8 mouse cellular contexts compared by ENCODE assay signal in the genomic region with DNA sequence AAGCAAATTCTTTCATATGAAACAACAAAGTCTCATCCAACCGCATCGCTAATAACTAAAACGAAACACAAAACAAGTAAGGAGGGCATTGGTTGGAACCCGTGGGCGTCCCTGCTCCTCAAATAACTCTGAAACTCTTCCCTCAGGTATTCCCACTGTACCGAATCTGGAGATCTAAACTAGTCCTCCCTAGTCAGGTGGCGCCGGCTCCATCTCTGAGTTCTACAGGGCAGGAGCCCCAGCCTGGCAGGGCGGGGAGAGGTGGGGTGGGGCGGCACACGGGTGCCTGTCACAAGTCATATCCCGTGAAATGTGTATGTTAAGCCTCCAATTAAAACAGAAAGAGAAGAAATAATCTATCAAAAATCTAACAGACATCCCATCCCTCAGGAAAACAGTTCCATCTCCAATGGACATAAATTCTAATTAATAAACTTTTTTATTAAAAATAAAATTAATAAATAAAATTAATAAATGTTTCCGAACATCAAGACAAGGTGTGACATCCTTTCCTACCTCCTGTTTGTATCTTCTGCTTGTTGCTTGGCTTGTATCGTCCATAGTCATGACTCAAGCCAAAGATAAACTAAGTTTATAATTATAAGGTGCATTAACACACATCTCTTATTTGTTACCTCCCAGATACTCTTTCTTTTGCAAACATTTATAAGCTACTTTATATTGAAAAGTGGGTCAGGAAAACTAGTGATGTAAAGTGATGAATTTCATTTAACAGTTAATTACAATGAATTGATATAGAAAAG. TPM values are rescaled to one million over a fixed set of nuclear protein-coding genes. Genes with fewer than 3 reads are reported as not detected.
DNase-seq lines count a peak whose midpoint lies in the region; ATAC-seq lines count a peak whose summit lies in the region.

No protein-coding gene starts in this region.

- H3K9me3 ChIP-seq in heart, embryonic 15.5 days (replicated peaks): no peaks in the 10 kb centered on the region

- peak overlapping the region; percentile 68 for H3K4me2 ChIP-seq in heart, embryonic 15.5 days

- peak; percentile 85 for DNase-seq in CD4-positive, CD25-positive, alpha-beta regulatory T cell, adult 2 months (ENCODE audit: low read depth, low spot score)
- peak; percentile 19 for DNase-seq in ES-CJ7 (ENCODE audit: low read depth, low spot score)
- peak; percentile 69 for DNase-seq in kidney, postnatal 14 days
- DNase-seq in lung, postnatal 4 days: peak; percentile 69 to 74
- peak; percentile 65 to 74 for DNase-seq in spleen, postnatal 10 days (ENCODE audit: low spot score in 2 of 2)
- DNase-seq in Muller cell, postnatal 12 days (ENCODE audit: inconsistent ontology term): no peak

- no peaks in the 10 kb centered on the region for H3K36me3 ChIP-seq in heart, embryonic 15.5 days

- H3K27ac ChIP-seq in heart, embryonic 15.5 days: peak overlapping the region; percentile 36; the same call in 1 of the 2 replicates

- WGBS in heart, embryonic 15.5 days: 11% methylated on average over 14 of the region's 14 CpGs

- H3K4me1 ChIP-seq in heart, embryonic 15.5 days (replicated peaks): peaks cover 4% of the 10 kb centered on the region; the same call in 1 of the 2 replicates

- peak overlapping the region; percentile 58 for H3K4me3 ChIP-seq in heart, embryonic 15.5 days

- peak; percentile 90 for ATAC-seq in erythroblast, adult 5-6 weeks (replicated peaks; ENCODE audit: low FRiP score, poor library complexity, severe bottlenecking)
- ATAC-seq in heart, embryonic 15.5 days (replicated peaks; ENCODE audit: insufficient number of reproducible peaks, insufficient read depth, low FRiP score, low read depth): no peak

- H3K27me3 ChIP-seq in heart, embryonic 15.5 days: no peaks in the 10 kb centered on the region

- H3K9ac ChIP-seq in heart, embryonic 15.5 days: peak overlapping the region; percentile 61

RNA-seq across cellular contexts. Expression of gene Cd69, which starts 36.8 kb away (rescaled TPM):
- total RNA-seq in erythroblast, adult 5-6 weeks (2015; ENCODE audit: low replicate concordance): 4.2 and 17.3 TPM in 2 replicates
- total RNA-seq in erythroblast, adult 5-6 weeks (2017; ENCODE audit: low replicate concordance): 2.6 and 3.7 TPM in 2 replicates
- 0.10 and 0.70 TPM in 2 replicates for polyA plus RNA-seq in heart, embryonic 15.5 days (2015; fragmentation: Nextera tagmentation; extraction: Ambion mirVana)

RNA-seq across cellular contexts. Expression of gene Clec2d, which starts 58.0 kb away (rescaled TPM):
- total RNA-seq in erythroblast, adult 5-6 weeks (2015; ENCODE audit: low replicate concordance): 4.2 and 9.0 TPM in 2 replicates
- 37.6 and 44.3 TPM in 2 replicates for total RNA-seq in erythroblast, adult 5-6 weeks (2017; ENCODE audit: low replicate concordance)
- 0.37 and 0.46 TPM in 2 replicates for polyA plus RNA-seq in heart, embryonic 15.5 days (2015; fragmentation: Nextera tagmentation; extraction: Ambion mirVana)
